Mouse (Mus musculus): ENCODE results near the gene Entpd5. TPM values are rescaled to one million over a fixed set of nuclear protein-coding genes. Genes with fewer than 3 reads are reported as not detected.

Entpd5 gene
- polyA plus RNA-seq, 1 experiment = 4.6 TPM

- H3K4me1 ChIP-seq (ENCODE audit: control insufficient read depth, insufficient read depth, insufficient read length) = peaks cover 2% of the 10 kb centered on the region; the same call in 1 of the 2 replicates
- H3K36me3 ChIP-seq (ENCODE audit: control insufficient read depth, insufficient read depth, low read length) = no peaks in the 10 kb centered on the region
- no peak overlapping the region for H3K27ac ChIP-seq (ENCODE audit: insufficient read depth, low read length)
- DNase-seq (ENCODE audit: low read depth in 1 of 2, low spot score in 2 of 2) = no peak
- no peak overlapping the region for H3K4me3 ChIP-seq (ENCODE audit: extremely low read depth, insufficient read depth, insufficient read length)
- H3K27me3 ChIP-seq (ENCODE audit: control insufficient read depth, insufficient read depth, low read length) = no peaks in the 10 kb centered on the region
- 92% methylated on average over 6 of the region's 6 CpGs for WGBS
- TF ChIP-seq POLR2A (IDR thresholded peaks at IDR 0.05; ENCODE audit: low read depth, low read length) (no peak), CTCF (IDR thresholded peaks at IDR 0.05; ENCODE audit: extremely low read depth, insufficient read depth, insufficient read length, insufficient replicate concordance) (no peak)
Observed at GRCm38 (mm10) chr12:84448181-84448580, 39.4 kb upstream of the Entpd5 start.

GRCm38 (mm10) chr12:84447386-84447785, 38.6 kb upstream of the Entpd5 start:
- H3K36me3 ChIP-seq (ENCODE audit: control insufficient read depth, insufficient read depth, low read length) = no peaks in the 10 kb centered on the region
- H3K27ac ChIP-seq (ENCODE audit: insufficient read depth, low read length) = no peak overlapping the region
- TF ChIP-seq CTCF (IDR thresholded peaks at IDR 0.05; ENCODE audit: extremely low read depth, insufficient read depth, insufficient read length, insufficient replicate concordance) = no peak
- no peak for TF ChIP-seq POLR2A (IDR thresholded peaks at IDR 0.05; ENCODE audit: low read depth, low read length)
- H3K27me3 ChIP-seq (ENCODE audit: control insufficient read depth, insufficient read depth, low read length) = no peaks in the 10 kb centered on the region
- H3K4me1 ChIP-seq (ENCODE audit: control insufficient read depth, insufficient read depth, insufficient read length) = no peaks in the 10 kb centered on the region; the same call in 1 of the 2 replicates
- 89% methylated on average over 1 of the region's 1 CpGs for WGBS
- H3K4me3 ChIP-seq (ENCODE audit: extremely low read depth, insufficient read depth, insufficient read length) = no peak overlapping the region
- DNase-seq (ENCODE audit: low read depth in 1 of 2, low spot score in 2 of 2) = no peak

GRCm38 (mm10) chr12:84442526-84442925, 33.7 kb upstream of the Entpd5 start:
- Histone ChIP-seq H3K27ac (ENCODE audit: insufficient read depth, low read length) (no peak overlapping the region), H3K36me3 (ENCODE audit: control insufficient read depth, insufficient read depth, low read length) (no peaks in the 10 kb centered on the region), H3K27me3 (ENCODE audit: control insufficient read depth, insufficient read depth, low read length) (no peaks in the 10 kb centered on the region), H3K4me3 (ENCODE audit: extremely low read depth, insufficient read depth, insufficient read length) (no peak overlapping the region), H3K4me1 (ENCODE audit: control insufficient read depth, insufficient read depth, insufficient read length) (no peaks in the 10 kb centered on the region)
- WGBS = 86% methylated on average over 4 of the region's 4 CpGs
- TF ChIP-seq POLR2A (IDR thresholded peaks at IDR 0.05; ENCODE audit: low read depth, low read length) (no peak), CTCF (IDR thresholded peaks at IDR 0.05; ENCODE audit: extremely low read depth, insufficient read depth, insufficient read length, insufficient replicate concordance) (no peak)
- DNase-seq (ENCODE audit: low read depth in 1 of 2, low spot score in 2 of 2) = no peak

GRCm38 (mm10) chr12:84438697-84439096, 29.9 kb upstream of the Entpd5 start:
- H3K4me3 ChIP-seq (ENCODE audit: extremely low read depth, insufficient read depth, insufficient read length) = no peak overlapping the region
- 77% methylated on average over 2 of the region's 2 CpGs for WGBS
- H3K27me3 ChIP-seq (ENCODE audit: control insufficient read depth, insufficient read depth, low read length) = no peaks in the 10 kb centered on the region
- no peak overlapping the region for H3K27ac ChIP-seq (ENCODE audit: insufficient read depth, low read length)
- DNase-seq (ENCODE audit: low read depth in 1 of 2, low spot score in 2 of 2) = no peak
- H3K36me3 ChIP-seq (ENCODE audit: control insufficient read depth, insufficient read depth, low read length) = peaks cover 5% of the 10 kb centered on the region; the same call in 1 of the 2 replicates
- no peaks in the 10 kb centered on the region for H3K4me1 ChIP-seq (ENCODE audit: control insufficient read depth, insufficient read depth, insufficient read length)
- TF ChIP-seq CTCF (IDR thresholded peaks at IDR 0.05; ENCODE audit: extremely low read depth, insufficient read depth, insufficient read length, insufficient replicate concordance) = no peak
- no peak for TF ChIP-seq POLR2A (IDR thresholded peaks at IDR 0.05; ENCODE audit: low read depth, low read length)

GRCm38 (mm10) chr12:84429825-84430224, 21.0 kb upstream of the Entpd5 start:
- DNase-seq (ENCODE audit: low read depth in 1 of 2, low spot score in 2 of 2) = no peak
- 90% methylated on average over 2 of the region's 2 CpGs for WGBS
- no peak overlapping the region for H3K4me3 ChIP-seq (ENCODE audit: extremely low read depth, insufficient read depth, insufficient read length)
- H3K27ac ChIP-seq (ENCODE audit: insufficient read depth, low read length) = no peak overlapping the region
- H3K36me3 ChIP-seq (ENCODE audit: control insufficient read depth, insufficient read depth, low read length) = peaks cover 2% of the 10 kb centered on the region; the same call in 1 of the 2 replicates
- no peaks in the 10 kb centered on the region for H3K27me3 ChIP-seq (ENCODE audit: control insufficient read depth, insufficient read depth, low read length)
- no peaks in the 10 kb centered on the region for H3K4me1 ChIP-seq (ENCODE audit: control insufficient read depth, insufficient read depth, insufficient read length)
- TF ChIP-seq POLR2A (IDR thresholded peaks at IDR 0.05; ENCODE audit: low read depth, low read length) = no peak
- no peak for TF ChIP-seq CTCF (IDR thresholded peaks at IDR 0.05; ENCODE audit: extremely low read depth, insufficient read depth, insufficient read length, insufficient replicate concordance)

- 73% methylated on average over 3 of the region's 3 CpGs for WGBS
- Histone ChIP-seq H3K4me3 (ENCODE audit: extremely low read depth, insufficient read depth, insufficient read length) (no peak overlapping the region), H3K27ac (ENCODE audit: insufficient read depth, low read length) (no peak overlapping the region), H3K27me3 (ENCODE audit: control insufficient read depth, insufficient read depth, low read length) (no peaks in the 10 kb centered on the region), H3K36me3 (ENCODE audit: control insufficient read depth, insufficient read depth, low read length) (no peaks in the 10 kb centered on the region), H3K4me1 (ENCODE audit: control insufficient read depth, insufficient read depth, insufficient read length) (no peaks in the 10 kb centered on the region)
- DNase-seq (ENCODE audit: low read depth in 1 of 2, low spot score in 2 of 2) = no peak
- TF ChIP-seq POLR2A (IDR thresholded peaks at IDR 0.05; ENCODE audit: low read depth, low read length) = no peak
- no peak for TF ChIP-seq CTCF (IDR thresholded peaks at IDR 0.05; ENCODE audit: extremely low read depth, insufficient read depth, insufficient read length, insufficient replicate concordance)
Observed at GRCm38 (mm10) chr12:84423990-84424389, 15.2 kb upstream of the Entpd5 start.

- 40% methylated on average over 18 of the region's 18 CpGs for WGBS
- H3K36me3 ChIP-seq (ENCODE audit: control insufficient read depth, insufficient read depth, low read length) = no peaks in the 10 kb centered on the region
- no peaks in the 10 kb centered on the region for H3K27me3 ChIP-seq (ENCODE audit: control insufficient read depth, insufficient read depth, low read length)
- DNase-seq (ENCODE audit: low read depth in 1 of 2, low spot score in 2 of 2) = no peak
- peak overlapping the region; percentile 79 for H3K27ac ChIP-seq (ENCODE audit: insufficient read depth, low read length)
- peak overlapping the region; percentile 86 for H3K4me3 ChIP-seq (ENCODE audit: extremely low read depth, insufficient read depth, insufficient read length)
- no peaks in the 10 kb centered on the region; the same call in 1 of the 2 replicates for H3K4me1 ChIP-seq (ENCODE audit: control insufficient read depth, insufficient read depth, insufficient read length)
- TF ChIP-seq CTCF (IDR thresholded peaks at IDR 0.05; ENCODE audit: extremely low read depth, insufficient read depth, insufficient read length, insufficient replicate concordance) (no peak), POLR2A (IDR thresholded peaks at IDR 0.05; ENCODE audit: low read depth, low read length) (no peak)
Observed at GRCm38 (mm10) chr12:84417605-84417922, 8.7 kb upstream of the Entpd5 start.
